Mouse (Mus musculus) lung, adult 18-20 months (tissue): Measurements from ENCODE around the gene Rora.
A peak's percentile ranks its signal among the peaks of the same experiment; 100 is the strongest.

Experiments used
- DNase-seq, 2 experiments: peaks; one replicate each; pipeline ENCODE4 v3.0.0; 2022; ENCODE audit warnings: mixed read lengths in 2 of 2

Gene Rora

DNA sequence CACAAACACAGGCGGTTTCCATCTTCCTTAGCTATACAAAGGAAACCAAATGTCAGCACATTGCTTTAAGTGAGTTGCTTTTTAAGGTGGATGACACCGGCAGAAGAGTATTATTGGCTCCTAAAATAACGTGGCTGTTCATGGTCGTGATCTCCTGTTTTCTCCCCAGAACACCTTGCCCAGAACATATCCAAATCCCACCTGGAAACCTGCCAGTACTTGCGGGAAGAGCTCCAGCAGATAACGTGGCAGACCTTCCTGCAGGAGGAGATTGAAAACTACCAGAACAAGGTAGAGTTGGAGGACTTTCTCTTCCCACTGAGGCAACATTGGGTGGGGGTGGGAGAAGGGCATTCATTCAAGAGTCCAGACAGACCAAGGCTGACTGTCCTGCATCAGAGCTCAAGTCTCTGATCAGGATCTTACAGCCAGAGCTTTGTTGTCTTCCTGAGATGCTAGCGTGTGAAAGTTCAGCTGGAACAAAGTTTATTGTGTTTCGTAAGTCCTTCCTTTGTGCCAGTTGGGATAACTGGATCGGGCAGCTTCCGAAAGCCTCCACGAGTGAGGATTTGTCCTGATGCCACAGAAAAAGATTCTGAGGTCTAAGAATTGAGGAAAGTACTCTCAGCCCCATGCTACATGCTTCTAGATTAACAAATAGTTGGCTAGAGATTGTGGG lies 717.6 kb downstream of the Rora start:
- no peak for DNase-seq

DNA sequence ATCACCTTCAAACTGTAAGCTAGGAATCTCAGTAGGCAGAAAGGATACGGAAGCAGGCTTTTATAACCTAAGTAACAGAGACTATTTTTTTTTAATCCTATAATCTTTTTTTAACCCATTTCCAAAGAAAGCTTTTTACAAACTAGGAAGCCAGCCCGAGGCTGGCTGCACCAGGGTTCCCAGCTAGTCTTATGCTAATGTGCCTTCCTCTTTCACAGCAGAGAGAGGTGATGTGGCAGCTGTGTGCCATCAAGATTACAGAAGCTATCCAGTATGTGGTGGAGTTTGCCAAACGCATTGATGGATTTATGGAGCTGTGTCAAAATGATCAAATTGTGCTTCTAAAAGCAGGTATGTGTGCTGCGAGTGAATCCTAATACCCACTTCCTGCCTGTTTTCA lies 719.3 kb downstream of the Rora start:
- DNase-seq: no peak

DNA sequence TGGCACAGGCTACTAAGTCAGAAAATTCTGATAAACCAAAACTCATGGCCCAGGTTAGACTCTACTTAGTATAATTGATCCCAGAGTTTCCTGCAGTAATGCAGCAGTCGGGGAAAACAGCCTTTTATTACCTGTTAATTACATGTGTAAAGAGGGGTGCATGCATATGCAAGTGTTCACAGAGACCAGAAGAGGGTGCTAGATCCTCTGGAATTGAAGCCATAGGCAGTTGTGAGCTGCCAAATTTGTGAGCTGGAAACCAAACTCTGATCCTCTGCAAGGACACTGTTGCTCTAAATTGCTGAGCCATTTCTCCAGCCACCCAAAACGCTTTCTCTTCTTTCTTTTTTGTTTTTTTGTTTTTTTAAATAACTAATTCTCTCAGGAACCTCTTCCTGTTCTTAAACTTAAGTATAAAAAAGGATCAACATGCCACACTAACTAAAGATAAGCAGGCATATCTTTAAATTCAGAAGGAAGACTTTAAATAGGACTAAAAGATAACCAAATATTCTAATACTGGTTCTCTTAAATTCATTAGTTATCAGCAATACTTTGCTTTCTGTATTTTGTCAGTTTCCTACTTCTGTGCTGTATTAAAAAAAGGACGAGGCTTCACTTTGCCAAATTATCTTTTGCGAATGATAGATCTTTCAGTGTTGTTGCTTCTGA lies 723.5 kb downstream of the Rora start:
- DNase-seq: no peak

DNA sequence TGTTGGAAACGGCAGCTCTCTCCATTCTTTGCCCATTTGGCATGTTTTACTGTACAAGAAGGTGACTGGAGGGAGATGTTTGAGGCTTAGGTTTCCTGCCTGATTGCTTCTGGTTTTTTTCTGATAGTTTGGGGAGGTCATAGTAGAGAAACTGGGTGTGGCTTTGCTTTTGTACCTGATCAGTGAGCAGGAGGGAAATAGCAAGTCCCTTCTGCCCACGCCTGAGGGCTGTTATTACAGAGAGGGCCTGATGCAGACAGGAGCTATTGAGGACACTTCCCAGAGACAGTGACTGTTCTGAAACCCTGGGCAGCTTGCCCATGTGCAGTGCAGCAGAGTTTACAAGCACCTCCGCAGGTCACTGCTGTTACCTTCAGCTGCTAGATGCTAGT lies 724.1 kb downstream of the Rora start:
- DNase-seq: no peak

DNA sequence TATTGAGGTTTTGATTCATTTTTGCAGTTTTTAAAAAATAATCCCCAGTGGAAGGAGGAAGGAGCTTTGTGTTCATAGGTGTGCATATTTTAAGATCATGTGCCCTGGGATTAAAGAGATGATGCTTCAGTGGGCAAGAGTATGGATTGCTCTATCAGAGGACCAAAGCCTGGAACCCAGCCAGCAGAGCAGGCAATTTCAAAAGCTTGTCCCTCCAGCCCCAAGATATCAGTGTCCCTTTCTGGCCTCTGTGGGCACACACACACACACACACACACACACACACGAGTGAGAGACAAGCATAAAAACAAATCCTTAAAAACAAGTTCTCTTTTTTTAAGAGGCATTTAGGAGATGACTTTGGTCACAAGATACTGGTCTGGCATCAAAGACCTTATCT lies 727.0 kb downstream of the Rora start:
- DNase-seq: no peak

DNA sequence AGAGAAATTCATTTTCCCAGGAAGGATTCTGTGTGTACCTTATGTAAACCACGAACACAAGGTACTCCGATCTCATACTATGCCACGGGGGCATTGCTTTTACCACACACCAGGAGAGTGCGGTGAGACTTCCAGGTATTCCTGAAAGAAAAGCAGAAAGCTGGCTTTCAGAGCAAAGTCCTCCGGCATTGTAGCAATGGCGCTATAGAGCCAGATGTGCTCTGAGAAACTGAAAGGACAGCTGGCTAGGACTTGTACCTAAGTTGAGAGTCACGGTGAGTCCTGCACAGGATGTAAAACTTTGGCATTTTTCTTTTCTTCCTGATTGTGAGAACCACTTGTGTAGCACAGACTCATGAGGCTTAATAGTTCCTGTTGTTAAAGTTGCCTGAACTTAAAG lies 728.2 kb downstream of the Rora start:
- no peak for DNase-seq

DNA sequence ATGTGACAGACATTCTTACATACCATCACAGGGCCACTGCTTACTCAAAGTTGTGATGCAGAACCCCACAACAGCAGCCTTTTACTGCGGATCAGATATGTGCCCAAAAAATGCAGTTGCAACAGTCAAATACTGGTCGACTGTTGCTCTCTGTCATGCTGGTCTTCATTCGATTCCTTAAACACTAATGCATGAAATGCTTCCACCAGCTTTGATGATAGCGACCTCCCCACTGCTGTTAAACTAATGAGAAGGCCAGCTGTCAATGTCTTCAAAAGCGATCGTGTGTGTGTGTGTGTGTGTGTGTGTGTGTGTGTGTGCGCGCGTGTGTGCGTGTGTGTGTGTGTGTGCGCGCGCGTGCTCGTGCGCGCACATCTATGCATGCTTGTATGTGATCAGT lies 730.9 kb downstream of the Rora start:
- DNase-seq: no peak

DNA sequence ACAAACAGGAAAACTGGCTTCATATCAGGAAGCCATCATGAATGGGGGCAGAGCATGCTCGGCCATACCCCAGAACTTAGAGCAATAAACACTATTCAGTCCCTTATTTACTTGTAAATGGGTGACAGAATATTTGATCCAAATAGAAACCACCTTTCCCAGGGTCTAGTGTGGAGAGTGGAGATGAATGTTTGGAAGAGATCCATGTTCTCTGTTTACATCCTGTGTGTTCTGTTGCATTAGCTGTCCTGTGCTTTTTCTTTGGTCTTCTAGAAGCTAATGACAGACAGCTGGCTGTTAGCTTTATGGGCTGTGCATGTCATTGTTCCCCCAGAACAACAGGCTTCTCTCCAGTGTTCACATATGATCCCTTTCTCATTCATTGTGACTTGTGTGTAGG lies 731.3 kb downstream of the Rora start:
- no peak for DNase-seq

DNA sequence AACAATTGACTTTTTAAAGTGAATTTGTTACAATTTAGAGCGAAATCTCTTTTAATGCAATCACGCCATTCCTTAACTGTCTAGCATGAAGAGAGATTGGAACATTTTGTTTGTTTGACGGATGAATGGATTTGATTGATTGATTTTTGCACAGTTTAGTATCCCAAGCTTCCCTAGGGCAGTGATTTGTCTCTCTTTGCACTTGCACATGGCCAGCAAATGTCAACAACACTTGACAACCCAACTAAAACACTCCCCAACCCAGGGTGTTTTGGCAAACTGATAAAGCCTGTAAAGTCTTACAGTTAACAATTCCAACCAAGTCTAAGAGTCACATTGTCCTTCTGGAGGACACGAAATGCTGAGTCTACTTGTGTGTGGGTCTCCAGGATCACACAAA lies 733.7 kb downstream of the Rora start:
- DNase-seq: no peak

DNA sequence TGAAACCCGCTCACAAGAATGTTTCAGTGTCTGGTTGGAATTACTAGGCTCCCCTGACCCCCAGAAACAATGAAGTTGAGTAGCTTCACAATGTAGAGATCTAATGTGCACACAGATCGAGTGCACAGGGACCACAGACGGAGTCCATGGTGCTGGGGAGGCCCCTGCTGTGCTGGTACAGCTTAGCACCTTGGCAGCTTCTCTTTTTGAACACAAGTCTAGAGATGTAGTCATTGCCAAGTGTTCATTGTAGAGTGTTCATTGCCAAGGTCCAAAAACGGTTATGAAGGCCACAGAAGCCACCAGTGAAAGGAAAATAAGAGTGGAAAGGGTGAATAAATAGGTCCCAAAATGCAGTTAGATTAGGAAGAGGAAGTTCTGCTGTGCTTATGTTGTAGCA lies 737.0 kb downstream of the Rora start:
- no peak for DNase-seq

DNA sequence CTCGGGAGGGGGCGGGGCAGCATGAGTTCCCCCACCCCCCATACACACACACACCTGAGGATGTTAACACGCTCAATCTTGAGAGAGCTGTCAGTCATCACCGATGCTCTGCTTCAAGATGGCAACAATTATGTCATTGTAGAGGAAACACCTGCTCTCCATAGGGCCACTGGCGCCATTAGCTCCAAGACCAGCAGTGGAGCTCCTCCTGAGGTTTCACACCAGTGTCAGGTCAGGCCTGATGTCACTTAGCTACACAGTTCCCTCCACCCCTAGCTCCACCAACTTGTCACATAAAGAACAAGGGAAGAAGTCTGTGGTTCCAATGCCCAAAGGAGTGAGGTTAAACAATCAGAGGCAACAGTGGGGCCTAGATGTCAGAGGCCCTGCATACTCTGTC lies 740.6 kb downstream of the Rora start:
- no peak for DNase-seq

DNA sequence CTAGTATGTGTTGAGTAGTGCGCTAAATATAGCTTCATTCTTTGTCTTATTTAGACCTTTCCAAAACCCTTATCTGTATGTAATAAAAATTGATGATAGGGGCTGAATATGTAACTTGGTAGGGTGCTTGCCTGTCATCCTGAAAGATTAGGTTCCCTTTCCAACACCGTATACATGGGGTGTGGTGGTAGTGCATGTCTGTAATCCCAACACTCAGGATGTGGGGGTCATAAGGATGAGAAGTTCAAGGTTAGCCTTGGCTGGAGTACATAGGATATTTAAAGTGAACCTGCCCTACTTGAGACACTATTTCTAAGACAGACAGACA lies 743.8 kb downstream of the Rora start:
- DNase-seq: no peak

DNA sequence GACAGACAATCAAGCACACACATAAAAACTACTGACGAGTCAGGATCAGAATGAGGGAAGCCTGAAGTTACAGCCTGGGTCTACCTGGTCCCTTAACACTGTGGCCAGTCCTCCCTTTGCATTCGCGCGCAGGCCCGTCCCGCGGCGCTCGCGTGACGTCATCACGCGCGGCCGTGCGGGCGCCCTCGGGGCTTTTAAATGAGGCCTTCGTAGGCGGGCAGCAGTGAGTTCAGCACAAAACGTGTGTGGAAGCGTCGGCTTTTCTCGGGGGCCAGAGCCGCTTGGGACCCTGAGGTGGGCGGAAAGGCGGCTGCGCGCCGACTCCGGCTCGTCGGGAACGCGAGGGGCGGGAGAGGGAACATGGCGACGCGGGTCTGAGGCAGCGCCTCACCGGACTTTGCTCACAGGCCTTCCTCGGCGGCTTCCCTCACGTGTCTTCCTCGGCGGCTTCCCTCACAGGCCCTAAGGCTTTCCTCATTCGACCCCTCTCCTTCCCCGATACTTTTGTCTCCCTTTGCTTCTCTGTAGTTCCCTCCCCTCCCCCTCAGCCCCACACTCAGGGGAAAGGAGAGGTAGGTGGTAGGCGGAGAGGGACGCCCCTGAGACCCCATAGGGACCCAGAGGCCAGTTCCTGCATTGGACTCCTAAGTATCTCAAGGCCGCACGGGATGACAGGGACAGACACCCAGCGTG lies 744.3 kb downstream of the Rora start, which contains the start of gene Ice2:
TSS of gene Ice2 (plus strand) at position 147 of the 693 bp plus-strand sequence.
- DNase-seq: peak; percentile 64 to 71

DNA sequence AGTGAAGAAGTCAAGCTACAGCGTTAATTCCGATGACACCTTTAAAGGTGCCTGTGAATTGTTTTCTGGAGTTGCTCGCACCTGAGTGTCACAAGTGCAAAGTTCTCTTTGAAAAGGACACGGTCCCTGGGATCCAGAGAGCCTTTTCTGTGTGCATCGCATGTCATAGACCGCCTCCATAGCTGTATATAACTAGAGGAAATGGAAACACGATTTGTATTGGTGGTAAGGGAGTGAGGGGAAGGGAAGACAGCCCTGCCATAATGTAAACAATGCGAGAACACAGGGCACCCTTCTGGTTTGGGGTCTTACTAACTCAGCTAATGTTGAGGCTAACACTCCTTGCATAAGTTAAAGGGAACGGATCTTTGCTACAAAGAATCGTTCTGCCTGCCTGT lies 744.9 kb downstream of the Rora start:
- DNase-seq: no peak

DNA sequence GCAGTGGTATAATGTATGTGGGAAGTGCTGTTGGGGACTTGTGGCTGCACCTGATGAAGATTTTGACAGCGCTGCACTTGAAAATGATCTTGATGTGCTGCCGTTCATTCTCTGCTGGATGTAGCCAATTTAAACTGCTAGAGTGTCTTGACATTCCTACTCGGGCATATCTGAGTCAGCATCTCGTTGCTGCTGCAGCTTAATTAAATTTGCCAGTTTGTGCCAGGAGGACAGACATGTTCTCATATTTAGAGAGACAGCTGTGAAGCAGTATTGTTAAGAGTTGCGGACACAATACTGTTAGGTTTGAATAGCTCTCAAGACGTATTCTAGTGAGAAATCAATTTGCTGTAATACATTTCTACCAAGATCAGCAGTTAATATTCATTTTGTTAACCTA lies 751.1 kb downstream of the Rora start:
- DNase-seq: no peak

DNA sequence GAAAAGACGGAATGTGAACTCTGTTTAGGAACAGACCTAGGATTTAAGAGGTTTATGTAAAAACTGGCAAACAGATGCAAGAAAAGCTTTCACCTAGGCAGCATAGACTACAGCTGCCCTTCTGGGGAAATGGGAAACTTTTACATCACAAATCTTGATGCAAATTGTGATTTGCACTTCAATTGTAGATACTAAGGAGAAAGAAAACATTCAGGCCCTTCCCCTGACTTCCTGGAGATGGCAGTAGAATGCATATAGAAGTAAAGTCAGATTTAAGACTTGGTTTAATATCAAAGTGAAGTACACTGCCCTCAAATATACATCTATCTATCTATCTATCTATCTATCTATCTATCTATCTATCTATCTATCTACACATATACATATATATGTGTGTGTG lies 765.9 kb downstream of the Rora start:
- no peak for DNase-seq

DNA sequence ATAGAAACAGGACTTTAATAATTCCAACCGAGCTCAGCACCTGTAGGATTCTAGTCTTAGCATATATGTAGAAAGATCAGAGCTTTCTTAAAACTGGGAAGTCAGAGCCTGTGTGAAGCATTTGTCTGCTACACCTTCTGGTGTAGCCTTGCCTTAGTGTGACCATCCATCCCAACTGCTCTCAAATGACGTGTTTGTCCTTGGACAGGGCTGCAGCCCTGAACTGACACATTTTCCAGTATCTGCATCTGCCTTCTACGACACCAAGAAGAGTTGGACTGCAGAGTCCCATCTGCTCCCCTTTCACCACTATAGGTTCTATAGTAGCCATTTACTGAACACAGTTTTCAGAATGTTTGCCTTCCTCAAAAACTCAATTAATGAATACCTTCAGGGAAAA lies 776.9 kb downstream of the Rora start:
- DNase-seq: no peak

DNA sequence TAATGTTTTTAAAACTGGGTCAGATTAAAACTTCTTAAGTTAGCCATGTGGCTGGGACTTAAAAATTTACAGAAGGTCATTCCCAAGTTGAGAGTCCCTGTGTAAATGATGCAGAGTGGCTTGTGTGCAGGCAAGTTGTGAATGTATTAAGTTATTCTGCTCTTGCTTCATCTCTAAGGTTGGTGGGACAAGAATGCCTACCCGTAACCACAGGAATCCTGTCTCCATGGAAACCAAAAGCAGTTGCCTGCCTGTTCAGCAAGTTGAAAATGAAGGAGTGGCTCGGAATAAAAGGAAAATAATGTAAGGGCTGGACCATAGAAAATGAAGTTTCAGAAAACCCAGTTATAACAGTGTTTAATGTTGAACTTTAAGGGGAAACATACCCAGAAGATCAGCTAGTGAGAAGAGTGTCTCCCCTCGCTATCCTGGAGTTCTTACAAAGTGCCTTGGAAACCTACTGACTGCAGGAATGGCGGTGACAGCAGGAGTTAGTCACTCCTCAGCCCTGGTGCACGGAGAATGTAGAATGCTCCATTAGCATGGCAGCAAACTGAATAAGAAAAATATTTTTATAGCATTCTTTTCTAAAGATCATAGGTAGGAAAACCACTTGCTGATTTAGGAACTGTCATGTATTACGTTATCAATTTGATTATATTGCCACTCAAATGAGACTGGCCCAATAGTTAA lies 778.4 kb downstream of the Rora start:
- DNase-seq: peak; percentile 69 to 83

DNA sequence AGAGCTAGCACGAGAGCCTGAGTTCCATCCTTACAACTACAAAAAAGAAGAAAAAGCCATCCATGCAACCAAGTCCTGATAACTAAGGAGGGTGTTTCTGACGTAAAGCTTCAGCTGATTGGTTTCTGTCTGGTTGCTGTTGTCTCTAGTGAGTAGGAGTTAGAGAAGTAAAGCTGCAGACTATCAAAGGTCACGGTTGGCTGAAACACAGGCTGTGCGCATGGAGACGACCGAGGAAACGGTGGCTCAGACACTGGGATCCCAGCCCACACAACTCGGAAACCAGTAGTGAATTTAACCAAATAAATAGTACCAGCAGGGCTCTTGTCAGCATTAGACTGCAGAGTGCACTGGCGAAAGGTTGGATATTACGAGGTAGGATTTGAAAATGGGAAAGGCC lies 781.6 kb downstream of the Rora start:
- DNase-seq: no peak

DNA sequence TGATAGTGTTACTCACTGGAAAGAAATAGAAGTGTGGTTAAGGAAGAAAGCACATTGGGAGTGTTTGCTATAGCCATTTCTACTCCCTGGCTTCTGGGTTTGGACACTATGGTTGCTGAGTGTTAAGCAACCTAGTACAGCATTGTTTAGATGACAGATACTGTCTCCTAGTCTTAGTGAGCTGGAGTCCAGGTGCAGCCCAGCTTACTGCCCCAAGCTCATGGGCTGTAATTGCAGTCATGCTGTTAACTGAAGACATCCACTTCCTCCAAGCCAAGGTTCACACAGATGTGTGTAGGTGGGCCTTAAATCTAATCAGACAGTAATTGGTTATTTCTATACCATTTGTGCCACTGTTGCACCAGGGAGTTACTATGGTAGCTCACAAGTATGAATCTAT lies 782.1 kb downstream of the Rora start:
- DNase-seq: no peak
